Mouse (Mus musculus) kidney, adult 2 months (tissue): ENCODE data around the gene Abhd16a.

Experiments
- CTCF ChIP-seq: fragments of 200-500 bp; conservative IDR thresholded peaks from 2 replicates; pipeline ENCODE4 v1.5.1; 2011; ENCODE audit warnings: low read depth, mild to moderate bottlenecking, control low read depth, low read length, moderate library complexity, mixed read lengths; ENCODE audit not compliant: insufficient read depth, insufficient read length
- POLR2A ChIP-seq: fragments of 200-500 bp; IDR thresholded peaks from one replicate; pipeline ENCODE4 v1.6.1; 2011; ENCODE audit warnings: low read depth, low read length, control low read depth

GRCm38 (mm10) chr17:35047688-35048087 is 41.4 kb upstream of the Abhd16a start:
- TF ChIP-seq CTCF, result no peak
- no peak for TF ChIP-seq POLR2A
